Mouse (Mus musculus) ES-Bruce4 (cell line): Measurements from ENCODE around the gene Celf6.

Experiments used
- CTCF ChIP-seq: IDR thresholded peaks from one replicate; pipeline ENCODE4 v1.8.1; 2011; ENCODE audit warnings: low read depth, low read length
- EP300 ChIP-seq: IDR thresholded peaks from 2 replicates; pipeline ENCODE4 v1.6.1; 2011; ENCODE audit warnings: low read depth, low read length; ENCODE audit not compliant: insufficient read depth
- POLR2A ChIP-seq: IDR thresholded peaks from one replicate; pipeline ENCODE4 v1.8.1; 2011; ENCODE audit warnings: low read length; ENCODE audit not compliant: insufficient read depth

- TF ChIP-seq CTCF (no peak), POLR2A (no peak), EP300 (0 out of 2 replicates have a peak, but pooled peaks have one; percentile 47)
Observed at GRCm38 (mm10) chr9:59653371-59653770, 75.7 kb downstream of the Celf6 start.
